Mouse (Mus musculus) urinary bladder, postnatal 25 days (tissue): ENCODE measurements at regions not wholly inside any gene's neighbourhood (a gene's known extent, or its start where the extent isn't known, plus 50 kb on each side); places are given as distances from the start of the nearest gene placed in this dataset.
"Not testable (repeated sequence)": the region's sequence is repeated elsewhere in the genome, so short reads cannot be mapped to it uniquely, and the experiment has no call there.

Experiments
- DNase-seq: peaks from one replicate; pipeline ENCODE4 v3.0.0; 2022; ENCODE audit warnings: low spot score

GRCm38 (mm10) chr12:18606126-18606525 is 91.8 kb downstream of the 5730507C01Rik start:
- peak; percentile 4 for DNase-seq

GRCm38 (mm10) chr12:18609835-18610234 is 95.5 kb downstream of the 5730507C01Rik start:
- peak; percentile 45 for DNase-seq

- DNase-seq = not testable (repeated sequence)
Measured at GRCm38 (mm10) chr12:18610581-18610980, 96.3 kb downstream of the 5730507C01Rik start.
